Mouse (Mus musculus) lung, postnatal 0 days (tissue): Measurements from ENCODE around the gene Rdm1. TPM values are rescaled to one million over a fixed set of nuclear protein-coding genes. Genes with fewer than 3 reads are reported as not detected.

ENCODE experiments used
- ATAC-seq: fragments of 200-750 bp; cut with Nextera tagmentation; 2 replicates; pipeline ENCODE4 v1.8.0; 2017; ENCODE audit warnings: moderate library complexity
- DNase-seq: peaks from one replicate; pipeline ENCODE4 v3.0.0-alpha.2; 2016; ENCODE audit warnings: low spot score
- H3K27ac ChIP-seq: fragments of 300-500 bp; sonication (generic); 2 replicates; pipeline ENCODE4 v1.5.1; 2014; ENCODE audit warnings: antibody characterized with exemption, mild to moderate bottlenecking, low read length, mixed read lengths
- H3K27me3 ChIP-seq: fragments of 300-500 bp; sonication (generic); replicated peaks from 2 replicates; pipeline ENCODE4 v1.6.1; 2014; ENCODE audit warnings: low read length, mixed read lengths; ENCODE audit not compliant: insufficient read depth
- H3K36me3 ChIP-seq: fragments of 300-500 bp; sonication (generic); 2 replicates; pipeline ENCODE4 v1.6.1; 2014; ENCODE audit warnings: low read length, mixed read lengths; ENCODE audit not compliant: insufficient read depth
- H3K4me1 ChIP-seq: fragments of 300-500 bp; sonication (generic); 2 replicates; pipeline ENCODE4 v1.6.1; 2014; ENCODE audit warnings: antibody characterized with exemption, low read depth, low read length, mixed read lengths; ENCODE audit not compliant: insufficient read depth
- H3K4me2 ChIP-seq: fragments of 300-500 bp; sonication (generic); replicated peaks from 2 replicates; pipeline ENCODE4 v1.6.1; 2014; ENCODE audit warnings: low read depth, mild to moderate bottlenecking, low read length, moderate library complexity, mixed read lengths
- H3K4me3 ChIP-seq: fragments of 300-500 bp; sonication (generic); 2 replicates; pipeline ENCODE4 v1.5.1; 2014; ENCODE audit warnings: low read depth, low read length
- H3K9ac ChIP-seq: fragments of 300-500 bp; sonication (generic); replicated peaks from 2 replicates; pipeline ENCODE4 v1.6.1; 2014; ENCODE audit warnings: low read depth, mild to moderate bottlenecking
- H3K9me3 ChIP-seq: fragments of 300-500 bp; sonication (generic); 2 replicates; pipeline ENCODE4 v1.6.1; 2016; ENCODE audit warnings: low read length, mixed read lengths
- CTCF ChIP-seq: IDR thresholded peaks from 2 replicates; pipeline ENCODE4 v1.5.1; 2016; ENCODE audit warnings: antibody characterized with exemption, mild to moderate bottlenecking
- EP300 ChIP-seq: IDR thresholded peaks from 2 replicates; pipeline ENCODE4 v1.6.1; 2016; ENCODE audit warnings: antibody characterized with exemption, mild to moderate bottlenecking, control low read depth
- WGBS: fragments of 180-500 bp; shearing (Covaris S2); extraction: QIAGEN DNeasy Blood & Tissue Kit; methylation state at CpG from one replicate; pipeline ENCODE4 v1.1.7; 2014; 5-methylcytosine and 5-hydroxymethylcytosine counted together
- polyA plus RNA-seq: library from polyadenylated mRNA; unstranded; fragments of >200 nt; fragmentation: Nextera tagmentation; extraction: Ambion mirVana; gene quantifications from 2 replicates; pipeline ENCODE4 v1.2.1, GENCODE M21; 2015

Rdm1 gene
- polyA plus RNA-seq, 1 experiment from 2014 or later = 20.1 TPM

DNA sequence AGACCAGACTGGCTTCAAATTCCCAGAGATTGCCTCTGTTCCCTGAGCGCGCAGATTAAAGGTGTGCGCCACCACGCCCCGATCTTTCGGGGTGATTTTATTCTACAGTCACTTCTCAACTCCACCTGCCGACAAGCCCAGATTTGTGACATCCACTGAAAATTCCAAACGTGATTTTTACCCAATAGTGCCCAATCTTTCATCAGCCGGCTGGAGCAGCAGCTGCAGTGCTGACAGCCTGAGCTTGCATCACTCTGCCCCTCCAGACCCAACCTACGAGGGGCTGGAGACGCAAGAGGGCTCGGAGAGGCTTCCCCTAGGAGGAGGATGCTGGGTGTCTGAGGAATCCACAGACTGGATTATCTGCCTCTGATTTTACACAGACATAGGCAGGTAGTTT, 50.7 kb downstream of the Rdm1 start:
- DNase-seq (no peak), ATAC-seq (no peak)
- H3K4me3 ChIP-seq = no peak overlapping the region
- TF ChIP-seq EP300 (no peak), CTCF (no peak)
- no peaks in the 10 kb centered on the region for H3K27me3 ChIP-seq
- 71% methylated on average over 12 of the region's 12 CpGs for WGBS
- no peaks in the 10 kb centered on the region for H3K9me3 ChIP-seq
- no peak overlapping the region for H3K9ac ChIP-seq
- no peak overlapping the region for H3K4me2 ChIP-seq
- H3K27ac ChIP-seq = no peak overlapping the region
- H3K36me3 ChIP-seq = no peaks in the 10 kb centered on the region
- peaks cover 5% of the 10 kb centered on the region for H3K4me1 ChIP-seq

DNA sequence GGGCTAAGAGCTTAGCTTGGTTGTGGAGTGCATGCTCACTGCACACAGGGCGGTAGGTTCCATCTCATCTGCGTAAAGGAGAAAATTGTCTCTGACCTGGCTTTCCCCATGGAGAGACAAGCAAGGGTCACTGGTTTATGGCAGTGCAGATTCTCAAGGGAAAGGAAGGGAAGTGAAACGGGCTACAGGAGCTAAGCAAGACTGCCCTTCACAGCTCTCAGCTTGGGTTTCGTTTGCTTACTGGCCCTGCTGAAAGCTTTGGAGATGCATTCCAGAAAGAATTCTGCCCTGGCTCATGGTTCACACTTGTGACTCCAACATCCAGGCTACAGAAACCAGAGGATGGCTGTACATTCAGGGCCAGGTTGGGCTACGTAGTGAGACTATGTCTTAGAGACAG, 51.8 kb downstream of the Rdm1 start:
- Histone ChIP-seq H3K9me3 (no peaks in the 10 kb centered on the region), H3K4me1 (peaks cover 3% of the 10 kb centered on the region), H3K4me3 (no peak overlapping the region), H3K9ac (no peak overlapping the region), H3K36me3 (no peaks in the 10 kb centered on the region), H3K27ac (no peak overlapping the region), H3K4me2 (no peak overlapping the region), H3K27me3 (no peaks in the 10 kb centered on the region)
- ATAC-seq (no peak), DNase-seq (no peak)
- TF ChIP-seq CTCF (no peak), EP300 (no peak)
- 66% methylated on average over 5 of the region's 5 CpGs for whole genome bisulfite sequencing

DNA sequence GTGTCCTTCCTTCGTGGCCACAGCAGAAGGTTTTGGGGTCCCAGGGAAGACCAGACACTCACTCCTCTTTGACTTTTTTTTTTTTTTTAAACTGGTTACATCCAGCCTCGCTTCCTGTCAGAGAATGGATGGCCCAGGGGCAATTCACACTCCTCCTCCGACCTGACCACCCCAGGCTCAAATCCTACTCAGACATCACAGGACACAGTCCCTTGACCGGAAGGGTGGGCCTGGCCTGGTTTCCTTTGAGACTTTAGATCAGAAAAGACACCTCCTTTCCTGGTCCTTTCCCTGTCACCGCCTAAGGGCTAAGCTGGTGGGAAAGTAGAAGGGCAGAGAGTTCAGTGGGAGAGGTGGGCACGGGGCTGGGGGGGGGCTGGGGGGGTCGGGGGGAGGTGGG, 52.9 kb downstream of the Rdm1 start:
- Histone ChIP-seq H3K27me3 (no peaks in the 10 kb centered on the region), H3K36me3 (no peaks in the 10 kb centered on the region), H3K9ac (no peak overlapping the region), H3K4me2 (no peak overlapping the region), H3K4me1 (no peaks in the 10 kb centered on the region; the same call in 1 of the 2 replicates), H3K27ac (peak overlapping the region; percentile 66), H3K4me3 (no peak overlapping the region), H3K9me3 (no peaks in the 10 kb centered on the region)
- DNase-seq (peak; percentile 65), ATAC-seq (peak; percentile 88)
- peak; percentile 79 for TF ChIP-seq EP300
- TF ChIP-seq CTCF = no peak
- WGBS = 47% methylated on average over 6 of the region's 7 CpGs

- no peaks in the 10 kb centered on the region; the same call in 1 of the 2 replicates for H3K4me1 ChIP-seq
- no peak overlapping the region for H3K4me2 ChIP-seq
- H3K9ac ChIP-seq = no peak overlapping the region
- no peak overlapping the region for H3K4me3 ChIP-seq
- H3K27me3 ChIP-seq = no peaks in the 10 kb centered on the region
- DNase-seq (no peak), ATAC-seq (peak; percentile 13; the same call in 1 of the 2 replicates)
- no peaks in the 10 kb centered on the region for H3K36me3 ChIP-seq
- 54% methylated on average over 3 of the region's 3 CpGs for WGBS
- no peaks in the 10 kb centered on the region for H3K9me3 ChIP-seq
- peak overlapping the region; percentile 66 for H3K27ac ChIP-seq
- TF ChIP-seq EP300 (no peak), CTCF (no peak)
Observed at GRCm38 (mm10) chr11:101680634-101681325, 53.8 kb downstream of the Rdm1 start.

DNA sequence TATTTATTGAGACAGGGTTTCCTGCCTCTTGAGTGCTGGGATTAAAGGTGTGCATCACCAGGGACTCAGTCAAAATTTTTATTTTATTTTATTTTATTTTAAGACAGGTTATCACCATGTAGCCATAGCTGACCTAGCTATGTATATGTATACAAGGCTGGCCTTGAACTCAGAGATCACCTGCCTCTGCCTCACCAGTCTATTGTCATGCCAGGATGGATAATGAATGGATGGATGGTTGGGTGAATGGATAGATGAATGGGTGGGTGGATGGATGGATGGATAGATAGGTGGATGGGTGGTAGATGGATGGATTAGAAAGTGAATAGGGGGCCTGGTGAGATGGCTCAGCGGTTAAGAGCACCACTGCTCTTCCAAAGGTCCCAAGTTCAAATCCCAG, 55.0 kb downstream of the Rdm1 start:
- ATAC-seq = no peak
- no peaks in the 10 kb centered on the region; the same call in 1 of the 2 replicates for H3K4me1 ChIP-seq
- H3K9me3 ChIP-seq = no peaks in the 10 kb centered on the region
- no peak overlapping the region for H3K27ac ChIP-seq
- no peak overlapping the region for H3K9ac ChIP-seq
- WGBS = 85% methylated on average over 1 of the region's 1 CpGs
- no peaks in the 10 kb centered on the region for H3K27me3 ChIP-seq
- no peak overlapping the region for H3K4me2 ChIP-seq
- no peaks in the 10 kb centered on the region for H3K36me3 ChIP-seq
- TF ChIP-seq EP300 (no peak), CTCF (no peak)
- DNase-seq = no peak
- no peak overlapping the region for H3K4me3 ChIP-seq

GRCm38 (mm10) chr11:101682410-101682960, 55.5 kb downstream of the Rdm1 start:
- Histone ChIP-seq H3K9me3 (no peaks in the 10 kb centered on the region), H3K9ac (no peak overlapping the region), H3K4me1 (peaks cover 4% of the 10 kb centered on the region), H3K27me3 (no peaks in the 10 kb centered on the region), H3K27ac (no peak overlapping the region), H3K4me3 (no peak overlapping the region), H3K36me3 (no peaks in the 10 kb centered on the region), H3K4me2 (no peak overlapping the region)
- no peak for DNase-seq
- ATAC-seq = no peak
- 50% methylated on average over 7 of the region's 7 CpGs for WGBS
- TF ChIP-seq EP300 (no peak), CTCF (no peak)

Other genes starting within 250 kb of the Rdm1 start
- gene Aarsd1, start 209.6 kb upstream of the Rdm1 start, polyA plus RNA-seq = 26.5 and 27.0 TPM in 2 replicates
- gene Gm27029, start 202.4 kb upstream of the Rdm1 start, polyA plus RNA-seq = 2.6 and 2.9 TPM in 2 replicates
- 14.3 and 15.5 TPM in 2 replicates for gene Rundc1, start 202.1 kb upstream of the Rdm1 start, polyA plus RNA-seq
- 6.5 and 7.3 TPM in 2 replicates for gene Ptges3l, start 201.9 kb upstream of the Rdm1 start, polyA plus RNA-seq
- gene Rpl27, start 184.9 kb upstream of the Rdm1 start, polyA plus RNA-seq = 221 and 251 TPM in 2 replicates
- 48.1 and 50.6 TPM in 2 replicates for gene Ifi35, start 178.8 kb upstream of the Rdm1 start, polyA plus RNA-seq
- 7.5 and 9.4 TPM in 2 replicates for gene Rnd2, start 162.2 kb upstream of the Rdm1 start, polyA plus RNA-seq
- 76.4 and 88.1 TPM in 2 replicates for gene Vat1, start 161.0 kb upstream of the Rdm1 start, polyA plus RNA-seq
- gene Brca1, start 75.2 kb upstream of the Rdm1 start, polyA plus RNA-seq = 0.42 and 1.5 TPM in 2 replicates
- 57.2 and 58.7 TPM in 2 replicates for gene Nbr1, start 75.0 kb upstream of the Rdm1 start, polyA plus RNA-seq
- gene Tmem106a, start 45.0 kb upstream of the Rdm1 start, polyA plus RNA-seq = 7.6 TPM in 2 replicates
- gene Gm11634, start 27.9 kb upstream of the Rdm1 start, polyA plus RNA-seq = not detected in 2 replicates
- gene Arl4d, start 38.3 kb downstream of the Rdm1 start, polyA plus RNA-seq = 25.2 and 33.1 TPM in 2 replicates
- 16.4 and 20.3 TPM in 2 replicates for gene Dhx8, start 105.7 kb downstream of the Rdm1 start, polyA plus RNA-seq
- 1.2 TPM in 2 replicates for gene Etv4, start 158.2 kb downstream of the Rdm1 start, polyA plus RNA-seq